Mouse (Mus musculus) ES-CJ7 (cell line): Measurements from ENCODE around the gene Lrrc8b.
A peak's percentile ranks its signal among the peaks of the same experiment; 100 is the strongest.

ENCODE experiments used
- DNase-seq: peaks from one replicate; pipeline ENCODE4 v3.0.0; 2011; ENCODE audit warnings: low read depth, low spot score

The Lrrc8b gene

DNA sequence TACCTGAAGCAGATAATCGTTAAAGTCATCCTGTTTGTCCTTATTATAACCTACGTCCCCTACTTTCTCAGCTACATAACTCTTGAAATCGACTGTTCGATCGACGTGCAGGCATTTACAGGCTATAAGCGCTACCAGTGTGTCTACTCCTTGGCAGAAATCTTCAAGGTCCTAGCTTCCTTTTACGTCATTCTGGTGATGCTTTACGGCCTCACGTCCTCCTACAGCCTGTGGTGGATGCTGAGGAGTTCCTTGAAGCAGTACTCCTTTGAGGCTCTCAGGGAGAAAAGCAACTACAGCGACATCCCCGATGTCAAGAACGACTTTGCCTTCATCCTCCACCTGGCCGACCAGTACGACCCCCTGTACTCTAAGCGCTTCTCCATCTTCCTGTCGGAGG, 65.0 kb downstream of the Lrrc8b start:
- DNase-seq: no peak

- no peak for DNase-seq
Observed at GRCm38 (mm10) chr5:105483632-105484031, 68.1 kb downstream of the Lrrc8b start.

DNA sequence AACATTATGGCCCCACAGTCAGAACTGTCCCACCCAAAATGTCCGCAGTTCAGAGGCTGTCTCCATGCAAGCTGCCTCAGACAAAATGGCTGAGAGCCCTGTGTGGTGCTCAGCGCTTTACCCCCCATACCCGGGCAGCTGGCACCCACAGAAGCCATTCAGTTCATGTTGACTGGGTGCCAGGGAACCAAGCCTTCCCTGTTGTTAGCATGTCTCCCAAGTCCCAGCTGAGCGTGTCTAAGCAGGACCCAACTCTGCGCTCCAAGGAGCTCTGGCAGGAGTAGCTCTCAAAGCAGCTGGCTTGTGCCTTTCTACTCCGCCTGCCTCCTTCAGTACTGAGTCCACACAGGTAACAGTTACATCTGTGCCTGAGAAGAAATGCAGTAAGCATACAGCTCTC, 68.7 kb downstream of the Lrrc8b start:
- no peak for DNase-seq

- no peak for DNase-seq
Observed at GRCm38 (mm10) chr5:105484891-105485290, 69.3 kb downstream of the Lrrc8b start.

DNA sequence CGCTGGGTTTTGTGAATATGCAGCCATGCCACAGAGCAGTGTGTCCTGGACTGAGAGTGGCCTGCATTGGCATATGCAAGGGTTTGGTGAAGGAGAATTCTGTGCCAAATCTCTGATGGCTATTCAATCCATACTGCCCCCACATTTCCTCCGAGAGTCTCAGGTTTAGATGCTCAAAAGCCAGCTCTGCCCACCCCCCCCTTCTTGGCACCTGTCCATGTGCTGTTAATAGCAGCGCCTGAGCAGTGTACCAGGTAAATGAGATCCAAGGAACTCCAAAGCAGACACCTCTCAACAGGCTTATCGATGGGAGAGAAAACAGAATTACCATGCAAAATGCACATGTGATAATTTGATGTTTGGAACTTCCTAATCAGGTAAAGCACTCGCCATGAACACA, 74.6 kb downstream of the Lrrc8b start:
- no peak for DNase-seq

DNA sequence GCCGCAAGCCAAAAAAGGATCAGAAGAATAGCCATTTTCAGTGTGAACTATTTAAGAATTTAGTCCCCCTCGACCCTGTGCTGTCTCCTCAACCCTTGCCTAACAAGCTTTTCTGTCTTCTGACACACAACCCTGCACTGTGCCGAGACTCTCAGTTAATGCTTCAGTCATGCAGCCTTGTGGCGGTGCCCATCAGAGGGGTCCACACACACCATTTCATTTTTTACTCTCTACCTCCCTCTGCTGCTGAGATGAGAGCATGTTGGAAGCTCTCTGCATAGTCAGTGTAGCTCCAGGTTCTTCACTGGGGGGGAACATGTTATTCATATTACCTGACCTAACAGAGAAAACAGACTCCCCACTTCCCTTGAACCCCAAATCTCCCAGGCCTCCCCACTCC, 75.8 kb downstream of the Lrrc8b start:
- peak; percentile 23 for DNase-seq

- DNase-seq: peak; percentile 47
Observed at GRCm38 (mm10) chr5:105492367-105493246, 77.0 kb downstream of the Lrrc8b start.

DNA sequence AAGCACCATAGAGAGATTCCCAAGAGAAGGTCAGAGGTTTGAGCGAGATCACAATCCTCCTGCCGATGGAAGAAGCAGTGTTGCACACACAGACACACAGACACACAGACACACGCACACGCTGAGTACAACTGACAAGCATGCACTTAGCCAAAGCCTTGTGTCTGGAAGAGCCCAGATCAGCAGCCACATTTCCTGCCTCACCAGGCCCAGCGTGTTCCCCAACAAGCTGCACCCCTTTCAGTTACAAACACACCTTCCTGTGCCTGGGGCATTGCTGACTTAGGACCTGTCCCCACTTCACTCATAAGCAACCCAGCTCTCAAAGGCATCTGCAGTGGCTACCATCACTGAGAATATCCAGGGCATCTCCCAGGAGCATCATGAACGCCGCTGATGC, 77.8 kb downstream of the Lrrc8b start:
- DNase-seq: no peak

GRCm38 (mm10) chr5:105494246-105494917, 78.8 kb downstream of the Lrrc8b start:
- no peak for DNase-seq

- DNase-seq: peak; percentile 86
Observed at GRCm38 (mm10) chr5:105494918-105495901, 79.6 kb downstream of the Lrrc8b start.

- no peak for DNase-seq
Observed at GRCm38 (mm10) chr5:105496133-105496532, 80.6 kb downstream of the Lrrc8b start.

- no peak for DNase-seq
Observed at GRCm38 (mm10) chr5:105496586-105496985, 81.0 kb downstream of the Lrrc8b start.

GRCm38 (mm10) chr5:105498429-105499000, 82.9 kb downstream of the Lrrc8b start:
- peak; percentile 45 for DNase-seq

- DNase-seq: peak; percentile 39
Observed at GRCm38 (mm10) chr5:105499396-105499795, 83.8 kb downstream of the Lrrc8b start.

GRCm38 (mm10) chr5:105500132-105501121, 84.9 kb downstream of the Lrrc8b start:
- no peak for DNase-seq

DNA sequence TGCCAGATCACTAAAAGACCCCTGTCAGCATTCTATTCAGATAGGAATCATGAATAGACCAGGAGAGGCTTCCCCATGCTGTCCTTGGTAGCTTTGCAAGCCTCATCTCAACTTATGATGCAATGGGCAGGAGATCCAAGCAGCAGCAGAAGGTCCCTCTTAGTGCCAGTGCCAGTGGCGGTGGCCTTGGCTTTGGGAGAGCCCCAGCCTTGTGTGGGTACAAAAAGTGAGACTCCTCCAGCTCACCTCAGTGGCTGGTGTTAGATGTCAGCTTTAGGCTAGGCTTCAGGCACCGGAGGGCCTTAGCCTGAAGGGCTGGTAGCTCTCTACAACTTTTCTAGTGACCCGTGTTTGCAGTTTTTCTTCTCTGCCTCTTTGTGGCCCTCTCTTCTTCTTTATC, 85.6 kb downstream of the Lrrc8b start:
- no peak for DNase-seq

DNA sequence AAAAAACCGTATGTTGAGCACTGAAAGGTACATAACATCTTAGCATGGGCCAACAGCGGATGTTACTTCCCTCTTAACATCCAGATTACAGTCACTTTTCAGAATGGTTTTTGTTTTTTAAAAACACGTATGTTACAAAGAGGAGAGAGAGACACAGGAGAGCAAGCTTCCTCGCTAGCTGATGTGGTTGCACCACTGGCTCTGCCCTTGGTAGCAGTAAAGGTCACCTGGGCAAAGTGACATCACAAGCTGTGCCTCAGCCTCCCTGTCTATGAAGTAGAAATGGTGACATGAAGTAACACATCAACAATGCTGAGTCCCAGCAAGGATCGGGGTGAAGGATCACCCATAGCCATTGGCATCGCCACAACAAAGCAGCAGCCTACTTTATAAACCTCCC, 93.2 kb downstream of the Lrrc8b start:
- DNase-seq: no peak

- no peak for DNase-seq
Observed at GRCm38 (mm10) chr5:105512297-105512696, 96.7 kb downstream of the Lrrc8b start.

DNA sequence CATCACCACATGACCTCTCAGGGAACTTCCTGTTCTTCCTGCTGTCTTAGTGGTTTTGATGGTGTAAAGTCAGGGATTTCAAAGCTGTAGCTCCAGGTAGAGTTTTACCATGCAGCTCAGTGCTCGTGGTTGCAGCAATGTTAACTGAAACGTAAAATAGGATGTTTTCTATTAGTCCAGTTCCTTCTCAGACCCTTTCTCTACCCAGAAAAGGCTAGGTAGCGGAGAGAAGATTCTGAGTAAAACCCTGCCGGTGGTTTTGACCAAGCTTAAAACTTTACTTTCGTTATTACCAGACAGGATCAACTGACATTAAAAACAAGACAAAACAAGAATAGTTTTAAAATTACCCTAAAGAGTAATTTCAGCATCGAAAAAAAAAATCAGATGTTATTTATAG, 100.0 kb downstream of the Lrrc8b start:
- no peak for DNase-seq

- no peak for DNase-seq
Observed at GRCm38 (mm10) chr5:105516290-105516689, 100.7 kb downstream of the Lrrc8b start.
